Mouse (Mus musculus) left cerebral cortex, postnatal 10 days (tissue): ENCODE results near the gene Slc35e4. TPM values are rescaled to one million over a fixed set of nuclear protein-coding genes. Genes with fewer than 3 reads are reported as not detected.
"Not testable (repeated sequence)": the region's sequence is repeated elsewhere in the genome, so short reads cannot be mapped to it uniquely, and the experiment has no call there.

ENCODE experiments used
- DNase-seq, 2 experiments: peaks; one replicate each; pipeline ENCODE4 v3.0.0; 2021 to 2022; ENCODE audit warnings: low spot score in 2 of 2, mixed read lengths in 1 of 2; ENCODE audit errors: extremely low spot score in 1 of 2
- intact Hi-C: fragments of 180-260 bp; cut with DNase I; formaldehyde crosslinking; loops from one replicate; pipeline ENCODE4 v1.15.1; 2025
- total RNA-seq, 2 experiments: library from RNA; stranded (reverse); gene quantifications; 2 replicates each; pipeline ENCODE4 v1.2.3; 2021

Slc35e4 gene
- 10 to 100 TPM; 25.2 to 27.7 TPM for total RNA-seq

DNA sequence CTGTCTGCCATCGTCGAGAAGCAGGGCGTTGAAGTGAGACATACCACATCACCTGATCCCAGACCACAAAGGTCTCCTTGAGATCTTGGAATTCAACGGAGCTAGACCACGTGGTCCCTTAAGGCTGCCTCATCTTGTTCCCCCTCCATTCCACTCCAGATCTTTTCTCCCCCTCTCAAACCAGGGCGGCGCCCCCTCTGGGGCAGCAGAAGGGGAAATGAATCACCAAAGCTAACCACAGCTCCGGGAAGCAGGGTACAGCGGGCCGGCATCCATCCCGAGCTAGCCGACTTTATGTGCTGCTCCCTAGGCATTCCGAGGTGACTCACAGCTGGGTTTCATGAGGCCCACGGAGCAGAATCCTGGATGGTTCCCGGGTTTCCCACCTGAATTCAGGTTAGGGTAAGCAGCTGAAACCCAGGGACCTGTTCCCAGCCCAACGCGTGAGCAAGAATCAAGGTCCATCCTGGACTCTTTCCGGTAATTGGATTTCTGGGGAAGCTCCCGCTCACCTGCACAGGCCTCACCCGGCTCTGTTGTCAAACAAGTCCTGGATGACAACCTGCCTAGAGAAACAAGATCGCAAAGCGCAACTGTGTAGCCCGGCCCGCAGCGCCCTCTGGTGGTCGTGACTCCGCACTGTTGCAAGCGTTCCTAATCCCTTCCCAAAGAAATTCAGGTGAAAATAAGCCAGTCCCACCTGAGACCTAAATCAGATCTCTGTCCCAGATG lies at the start of gene Slc35e4:
Gene Slc35e4, minus strand, starts transcription at position 556 of the 732 bp plus-strand sequence.
- intact Hi-C loops = loop anchor here (5.0 to 10.0 kb wide), 3 partner anchors 107 to 379 kb away; no protein-coding TSS in a partner anchor
- peak; percentile 67 to 84 for DNase-seq

DNA sequence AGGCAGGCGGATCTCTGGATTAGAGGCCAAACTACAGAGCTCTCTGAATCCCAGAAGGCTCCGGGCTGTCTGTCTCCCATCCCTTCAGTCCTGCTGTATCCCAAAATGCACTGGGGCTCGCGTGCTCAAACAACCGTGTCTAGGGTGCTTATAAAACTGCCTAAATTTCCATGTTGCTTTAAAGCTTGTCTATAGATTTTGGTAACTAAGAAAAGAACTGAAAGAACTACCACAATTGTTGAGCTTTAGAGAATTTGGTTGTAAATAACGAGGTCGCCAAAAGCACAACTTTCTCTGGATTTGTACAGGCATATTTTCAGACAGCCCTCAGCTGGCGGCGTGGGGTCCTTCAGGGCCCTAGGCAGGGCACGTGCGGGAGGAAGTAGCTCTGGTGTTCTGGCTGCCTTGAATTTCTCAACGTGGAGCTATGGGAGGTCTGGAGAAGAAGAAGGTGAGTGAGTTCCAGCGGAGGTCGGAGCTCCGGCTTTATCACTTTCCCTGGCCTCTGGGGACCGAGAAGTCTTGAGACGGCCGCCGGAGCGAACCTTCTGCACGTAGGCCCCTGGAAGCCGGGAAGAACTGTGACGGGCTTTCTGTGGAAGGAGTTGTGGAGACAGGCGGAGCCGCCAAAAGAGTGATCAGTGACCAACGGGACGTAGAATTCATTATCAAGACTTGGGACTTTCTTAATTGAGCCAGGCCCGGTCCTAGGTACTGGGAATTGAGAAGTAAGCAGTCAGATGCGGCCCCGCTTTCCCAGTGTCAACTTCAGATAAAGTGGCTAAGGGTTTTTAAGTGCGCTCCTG lies 49.3 kb upstream of the Slc35e4 start, which contains the start of gene Pes1:
Gene Pes1, plus strand, starts transcription at position 366 of the 806 bp plus-strand sequence.
- intact Hi-C loops = no loop called here
- DNase-seq = peak; percentile 70 to 80

DNA sequence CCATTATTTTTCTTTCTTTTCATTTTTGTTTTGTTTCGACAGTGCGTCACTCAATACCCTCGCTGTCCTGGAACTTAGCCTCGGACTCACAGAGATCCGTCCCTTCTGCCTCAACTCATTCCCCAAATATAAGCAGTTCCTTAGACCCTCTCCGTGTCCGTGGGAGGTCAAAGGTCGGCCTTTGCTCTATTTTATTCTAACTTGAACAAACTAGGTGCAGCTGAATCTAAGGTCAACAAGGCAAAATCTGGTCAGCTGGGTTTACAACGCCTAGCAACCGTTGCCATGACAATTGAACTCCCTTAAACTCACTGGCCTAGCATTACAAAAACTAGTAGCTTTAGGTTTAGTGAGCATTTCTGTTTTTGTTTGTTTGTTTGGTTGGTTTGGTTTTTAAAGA lies 48.7 kb upstream of the Slc35e4 start:
- intact Hi-C loops = no loop called here
- DNase-seq = peak in 1 of 2 experiments; percentile 45

DNA sequence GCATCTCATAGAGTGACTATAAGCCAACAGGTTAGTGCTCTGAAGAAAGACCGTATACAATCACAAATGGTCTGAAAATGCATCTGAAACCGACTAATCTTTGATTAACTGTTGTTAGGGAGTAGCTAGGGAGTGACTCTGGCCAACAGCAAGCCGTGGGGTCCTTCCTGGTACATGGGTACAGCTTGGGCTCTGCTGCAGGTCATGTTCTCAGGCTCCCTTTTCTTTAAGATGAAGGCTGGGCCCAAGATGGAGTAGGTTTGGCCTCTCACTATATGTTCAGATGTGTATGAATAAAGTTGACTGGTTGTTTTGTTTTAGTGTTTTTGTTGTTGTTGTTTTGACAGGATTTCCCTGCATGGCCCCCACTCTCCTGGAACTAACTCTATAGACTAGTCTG lies 47.3 kb upstream of the Slc35e4 start:
- no peak for DNase-seq
- intact Hi-C loops = no loop called here

DNA sequence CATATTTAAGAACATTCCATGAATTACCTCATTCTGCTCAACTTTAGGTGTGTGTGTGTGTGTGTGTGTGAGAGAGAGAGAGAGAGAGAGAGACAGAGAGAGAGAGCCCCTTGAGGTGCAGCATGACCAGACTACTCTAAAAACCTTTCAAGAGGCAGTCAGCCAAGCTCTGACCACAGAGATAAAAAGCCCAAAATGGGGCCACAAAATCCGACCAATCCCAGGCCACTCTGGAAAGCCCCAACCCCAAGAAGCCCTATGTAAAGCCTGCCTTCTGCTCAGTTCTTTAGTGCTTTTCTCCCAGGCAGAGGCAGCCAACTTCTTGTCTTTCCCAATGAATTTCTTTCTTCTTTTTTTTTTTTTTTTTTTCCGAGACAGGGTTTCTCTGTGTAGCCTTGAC lies 46.4 kb upstream of the Slc35e4 start:
- DNase-seq = no peak
- intact Hi-C loops = no loop called here

DNA sequence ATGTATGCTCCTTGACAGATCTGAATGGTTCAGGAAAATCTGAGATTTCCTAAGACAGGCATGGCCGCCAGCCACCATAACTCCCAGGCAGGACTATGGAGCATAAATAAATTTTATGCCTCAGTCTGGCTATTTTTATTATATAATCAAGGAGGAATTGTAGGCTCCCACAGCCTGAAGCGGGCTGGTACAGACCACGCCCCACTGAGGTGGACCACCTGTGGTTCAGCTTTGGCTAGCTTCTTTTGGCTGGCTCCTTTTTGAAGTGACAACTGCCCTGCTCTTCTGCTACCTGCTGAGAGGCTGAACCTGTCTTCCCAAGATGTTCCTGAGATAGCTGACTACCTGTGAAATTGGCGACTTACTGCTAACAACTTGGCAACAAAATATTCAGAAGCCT lies 40.9 kb upstream of the Slc35e4 start:
- intact Hi-C loops, DNase-seq: not testable (repeated sequence)

DNA sequence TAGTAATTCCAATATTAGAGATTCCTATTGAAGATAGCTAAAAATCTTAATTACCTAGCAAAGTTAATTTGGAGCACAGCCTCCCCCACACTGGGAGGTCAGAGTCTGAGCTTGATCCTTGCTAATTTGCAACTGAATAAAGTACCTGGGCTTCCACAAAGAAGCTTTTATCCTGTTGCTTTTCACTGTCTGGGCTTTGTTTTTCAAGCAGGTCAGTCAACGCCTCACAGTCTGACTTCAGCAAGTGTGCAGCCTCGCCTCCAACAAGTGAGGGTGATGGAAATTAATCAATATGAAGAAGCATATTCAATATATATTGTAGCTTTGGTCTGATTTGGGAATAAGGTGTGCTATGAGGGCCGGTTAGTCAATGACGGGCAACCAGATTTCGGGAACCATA lies 40.4 kb upstream of the Slc35e4 start:
- DNase-seq, intact Hi-C loops: not testable (repeated sequence)

DNA sequence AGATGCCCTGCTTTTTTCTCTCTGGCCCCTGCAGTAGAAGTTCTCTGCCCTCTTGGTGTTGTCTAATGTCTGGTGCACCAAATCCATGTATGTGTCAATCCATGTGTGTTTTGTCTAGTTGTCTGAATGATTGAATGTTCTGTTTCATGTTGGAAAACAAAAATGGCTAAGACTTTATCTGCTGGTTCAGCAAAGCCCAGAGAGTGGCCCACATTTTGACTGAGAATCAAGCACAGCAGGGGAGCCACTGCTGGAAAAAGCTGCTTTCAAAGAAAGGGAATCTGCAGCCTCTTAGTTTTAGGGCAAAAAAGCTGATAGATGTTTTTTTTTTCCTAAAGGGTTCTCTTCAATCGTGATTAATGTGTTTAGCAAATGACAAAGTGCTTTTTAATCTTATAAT lies 31.9 kb upstream of the Slc35e4 start:
- intact Hi-C loops = no loop called here

DNA sequence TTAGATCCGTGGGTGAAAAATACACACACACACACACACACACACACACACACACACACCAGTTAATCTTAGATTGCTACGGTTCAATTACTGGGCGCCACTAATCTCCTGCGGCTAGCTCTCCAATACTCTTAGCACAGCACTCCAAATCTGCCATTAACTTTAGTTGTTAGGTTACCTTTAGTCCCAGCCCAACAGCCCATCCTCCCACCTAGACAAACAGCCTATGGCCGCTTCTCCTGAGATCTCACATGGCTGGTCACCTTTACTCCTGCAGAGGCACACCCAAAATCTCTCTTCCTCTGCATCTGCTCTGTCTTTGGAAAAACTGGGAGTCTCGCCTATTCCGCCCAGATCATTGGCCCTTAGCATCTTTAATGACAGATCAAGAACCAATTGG lies 26.9 kb upstream of the Slc35e4 start:
- intact Hi-C loops = no loop called here
- no peak for DNase-seq

More for the DNA sequence above, 31.9 kb upstream of the Slc35e4 start:
- DNase-seq = no peak

DNA sequence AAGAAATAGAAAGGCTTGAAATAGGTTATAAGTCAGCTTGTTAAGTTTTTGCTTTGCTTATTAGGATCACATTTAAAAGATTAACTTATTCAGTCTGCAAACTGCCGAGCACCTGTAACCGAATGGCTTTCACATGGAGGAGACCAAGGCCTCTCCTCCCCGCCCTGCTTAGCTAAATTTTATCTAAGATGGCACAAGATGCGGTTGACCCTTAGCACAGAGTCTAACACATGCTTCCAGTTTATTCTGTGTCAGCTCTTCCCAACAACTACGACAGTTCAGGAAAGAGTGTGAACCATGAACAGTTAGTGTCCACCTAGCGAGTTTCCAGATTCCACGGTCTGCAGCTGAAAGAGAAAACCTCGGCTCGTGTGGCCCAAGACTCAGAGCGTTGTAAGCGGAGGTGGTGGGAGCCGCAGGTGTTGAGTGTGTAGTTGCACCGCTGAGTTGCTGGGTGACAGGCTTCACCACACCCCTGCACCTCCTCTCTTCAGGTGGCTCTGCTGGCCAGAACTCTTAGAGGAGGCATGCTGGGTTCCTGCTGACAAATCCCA lies 22.9 kb upstream of the Slc35e4 start:
- intact Hi-C loops = no loop called here
- DNase-seq = no peak

DNA sequence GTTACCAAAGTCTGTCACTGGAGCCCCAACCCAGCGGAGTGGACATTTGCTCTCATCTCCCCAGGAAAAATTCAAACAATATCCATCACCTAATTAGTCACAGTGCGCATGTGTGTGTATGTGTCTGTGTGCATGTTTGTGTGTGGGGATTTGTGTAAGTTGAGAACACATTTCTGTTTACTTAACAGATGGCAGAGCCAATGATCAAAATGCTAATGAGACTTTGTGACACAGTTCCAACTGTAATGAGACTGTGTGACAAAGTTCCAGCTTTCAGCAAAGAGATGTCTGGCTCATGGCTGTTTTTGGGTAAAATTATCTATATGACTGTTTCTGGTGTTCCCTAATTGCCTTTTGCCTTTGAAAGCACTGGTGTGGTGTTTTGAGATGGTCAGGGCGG lies 21.9 kb upstream of the Slc35e4 start:
- DNase-seq = no peak
- intact Hi-C loops = no loop called here

DNA sequence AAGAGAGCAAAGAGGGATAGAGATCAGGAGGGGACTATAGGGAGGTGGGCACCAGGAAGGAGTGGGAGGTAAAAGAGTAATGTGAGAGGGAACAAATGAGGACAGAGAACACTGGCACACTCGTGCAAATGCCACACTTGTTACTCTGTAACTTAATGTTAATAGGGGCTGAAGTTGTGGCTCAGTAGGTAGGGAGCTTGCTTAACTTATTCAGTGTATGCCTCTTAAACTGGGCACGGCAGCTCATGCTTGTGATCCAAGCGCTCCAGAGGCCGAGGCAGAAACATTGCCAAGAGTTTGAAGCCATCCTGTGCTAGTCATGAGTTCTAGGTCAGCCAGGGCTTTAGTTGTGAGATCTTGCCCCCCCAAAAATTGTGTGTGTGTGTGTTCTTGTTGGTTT lies 20.7 kb upstream of the Slc35e4 start:
- intact Hi-C loops = no loop called here
- DNase-seq = no peak

DNA sequence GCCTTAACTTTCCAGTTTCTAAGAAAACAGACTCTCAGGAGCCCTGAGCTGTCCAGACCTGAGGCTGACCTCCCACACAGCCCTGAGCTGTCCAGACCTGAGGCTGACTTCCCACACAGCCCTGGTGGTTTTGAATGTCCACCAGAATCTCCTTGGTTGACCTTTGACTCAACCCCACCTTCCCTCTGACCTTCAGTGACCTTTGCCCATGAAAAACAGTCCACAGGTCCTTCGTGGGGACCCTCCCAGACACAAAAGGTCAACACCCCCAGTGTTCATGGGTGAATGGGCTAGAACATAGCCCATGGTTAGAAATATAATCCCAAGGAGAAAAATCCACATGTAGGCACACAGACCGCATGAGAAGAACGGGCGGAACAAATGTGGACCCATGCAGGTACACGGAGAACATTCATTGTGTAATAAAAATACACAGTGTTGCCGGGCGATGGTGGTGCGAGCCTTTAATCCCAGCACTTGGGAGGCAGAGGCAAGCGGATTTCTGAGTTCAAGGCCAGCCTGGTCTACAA lies 19.4 kb upstream of the Slc35e4 start:
- intact Hi-C loops = no loop called here
- DNase-seq = no peak

DNA sequence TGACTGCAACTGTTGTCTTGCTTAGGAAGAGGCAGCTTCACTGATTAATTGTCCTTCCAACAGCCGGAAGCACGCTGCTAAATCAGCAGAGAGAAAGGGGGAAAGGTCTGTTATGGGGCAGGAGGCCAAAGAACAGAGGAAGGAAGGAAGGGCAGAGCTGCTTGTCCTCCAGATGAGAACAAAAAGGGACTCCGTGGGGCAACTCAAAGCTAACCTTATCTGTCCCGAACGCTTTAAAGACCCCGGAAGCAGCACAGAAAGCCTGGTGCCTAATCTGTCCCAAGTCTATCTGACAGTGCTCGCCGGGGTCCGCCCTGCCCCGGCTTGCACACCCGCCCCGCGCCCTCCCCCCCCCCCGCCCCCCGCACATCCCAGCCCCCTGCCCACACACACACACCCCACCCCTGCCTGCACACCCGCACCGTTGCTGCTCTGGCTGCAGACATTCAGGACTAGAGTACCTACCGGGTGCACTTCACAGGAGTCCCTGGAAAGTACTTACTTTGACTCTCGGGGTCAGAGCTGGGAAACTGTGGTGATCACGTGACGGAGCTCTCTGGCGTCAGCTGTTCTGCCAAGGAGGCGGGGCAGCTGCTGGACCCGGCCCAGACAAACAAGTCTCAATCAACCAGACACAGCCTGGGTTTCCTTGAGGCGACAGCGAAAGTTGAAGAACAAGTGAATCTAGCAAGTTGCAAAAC lies 17.2 kb upstream of the Slc35e4 start, which contains the start of gene Tcn2:
Gene Tcn2, minus strand, starts transcription at position 649 of the 701 bp plus-strand sequence.
- DNase-seq = peak; percentile 61 to 90
- intact Hi-C loops = no loop called here

DNA sequence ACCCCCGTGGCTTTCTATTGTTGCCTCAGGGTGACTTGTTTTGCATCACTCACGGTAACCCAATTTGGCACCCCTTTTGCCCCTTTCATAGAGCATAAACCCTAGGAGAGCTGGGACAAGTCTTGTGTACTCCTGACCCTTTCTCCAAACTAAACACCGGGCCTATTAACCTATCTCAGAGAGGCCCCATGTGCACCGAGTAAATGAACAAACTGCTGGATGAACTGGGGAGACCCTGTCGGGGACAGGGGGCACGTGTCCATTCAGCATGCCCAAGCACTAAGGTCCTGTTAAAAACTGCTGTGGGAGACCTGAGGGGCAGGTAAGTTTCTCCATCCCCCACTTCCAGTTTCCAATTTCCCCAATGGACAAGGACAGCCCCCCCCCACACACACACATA lies 16.5 kb upstream of the Slc35e4 start:
- intact Hi-C loops = no loop called here
- DNase-seq = no peak

DNA sequence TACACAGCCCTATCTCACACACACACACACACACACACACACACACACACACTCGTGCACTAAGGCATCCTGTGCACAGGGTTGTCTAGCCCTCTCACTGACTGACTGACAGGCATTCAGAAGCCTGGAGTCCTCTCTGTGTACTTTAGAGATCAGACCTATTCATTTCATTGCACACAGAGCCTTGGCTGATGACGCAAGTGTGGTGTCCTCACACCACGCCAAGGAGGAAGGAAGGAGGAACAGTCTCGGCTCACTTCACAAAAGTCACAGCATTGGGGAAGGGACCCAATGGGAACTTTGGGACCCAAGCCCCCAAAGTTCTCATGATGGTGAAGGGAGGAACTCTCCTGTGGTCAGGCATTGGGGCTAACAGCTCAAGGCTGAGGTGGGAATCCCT lies 15.6 kb upstream of the Slc35e4 start:
- intact Hi-C loops = no loop called here

DNA sequence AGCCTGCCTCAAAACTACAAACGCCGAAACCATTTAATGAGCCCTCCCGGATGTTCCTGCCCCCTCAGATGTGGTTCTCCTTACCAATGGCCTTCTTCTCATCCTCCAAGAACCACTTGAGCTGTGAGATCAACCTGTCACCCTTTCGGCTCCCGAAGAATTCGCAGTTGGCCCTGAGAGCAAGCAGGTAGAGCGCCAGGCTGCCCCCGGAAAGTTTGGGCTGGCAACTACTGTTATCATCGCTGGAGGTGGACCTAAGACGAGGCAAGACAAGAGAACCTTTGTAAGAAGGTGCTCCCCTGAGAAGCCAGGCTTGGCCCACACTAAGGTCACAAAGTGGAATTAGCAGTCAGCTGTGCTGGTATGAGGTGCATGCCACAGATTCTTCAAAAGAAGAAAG lies 11.5 kb upstream of the Slc35e4 start:
- intact Hi-C loops = no loop called here
- no peak for DNase-seq

More for the DNA sequence above, 15.6 kb upstream of the Slc35e4 start:
- no peak for DNase-seq

DNA sequence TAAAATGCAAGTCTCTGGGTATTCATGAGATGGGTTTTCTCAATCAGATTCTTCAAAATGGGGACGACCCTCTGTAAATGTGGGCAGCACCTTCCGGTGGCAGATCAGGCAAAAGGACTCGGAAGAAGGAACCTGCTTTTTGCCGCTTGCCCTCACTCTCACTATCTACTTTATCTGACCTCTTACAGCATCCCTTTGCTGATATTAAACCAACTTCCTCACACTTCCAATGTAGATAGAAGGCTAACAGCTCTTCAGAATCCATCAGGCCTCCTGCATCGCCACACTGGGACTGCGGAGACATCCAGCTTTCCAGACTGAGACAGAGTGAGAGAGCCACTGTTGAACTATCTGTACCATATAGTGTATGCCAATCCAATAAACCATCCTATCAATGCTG lies 8.3 kb upstream of the Slc35e4 start:
- no peak for DNase-seq
- intact Hi-C loops = no loop called here

DNA sequence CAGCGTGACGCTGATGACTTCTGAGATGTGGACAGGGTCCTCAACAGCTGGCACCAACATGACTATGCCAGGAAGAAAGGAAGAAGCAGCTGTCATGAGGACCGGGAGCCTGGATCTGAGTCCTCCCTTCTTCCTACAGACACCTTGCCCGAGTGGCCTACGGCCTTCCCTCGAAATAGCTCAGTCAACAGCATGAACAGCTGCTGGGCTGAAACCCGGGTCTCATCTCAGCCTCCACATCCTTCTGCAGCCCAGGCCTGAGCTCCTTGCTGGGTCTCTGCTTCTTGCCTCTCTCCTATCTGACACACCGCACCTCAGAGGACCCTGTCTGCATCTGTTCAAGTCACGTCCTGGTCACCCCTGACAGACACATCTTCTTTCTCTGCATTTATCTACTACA lies 7.7 kb upstream of the Slc35e4 start:
- DNase-seq = no peak
- intact Hi-C loops = no loop called here
